Mouse (Mus musculus): ENCODE data around the gene Hoxc5.

Hoxc5 gene

GRCm38 (mm10) chr15:102967511-102968397 lies 511 bp downstream of the Hoxc5 start:
- DNase-seq (ENCODE audit: low spot score in 2 of 2), result no peak

GRCm38 (mm10) chr15:102969296-102969695 lies 2.1 kb downstream of the Hoxc5 start:
- no peak for DNase-seq (ENCODE audit: low spot score in 2 of 2)

- no peak for DNase-seq (ENCODE audit: low spot score in 2 of 2)
Observed at GRCm38 (mm10) chr15:102970740-102971139, 3.5 kb downstream of the Hoxc5 start.

GRCm38 (mm10) chr15:102972254-102972653 lies 5.0 kb downstream of the Hoxc5 start:
- DNase-seq (ENCODE audit: low spot score in 2 of 2), result no peak

GRCm38 (mm10) chr15:102972753-102973152 lies 5.5 kb downstream of the Hoxc5 start:
- DNase-seq (ENCODE audit: low spot score in 2 of 2), result no peak

GRCm38 (mm10) chr15:102975034-102975433 lies 7.8 kb downstream of the Hoxc5 start:
- no peak for DNase-seq (ENCODE audit: low spot score in 2 of 2)

GRCm38 (mm10) chr15:102975688-102976111 lies 8.5 kb downstream of the Hoxc5 start:
- no peak for DNase-seq (ENCODE audit: low spot score in 2 of 2)

GRCm38 (mm10) chr15:102976171-102976570 lies 8.9 kb downstream of the Hoxc5 start, which contains the start of gene Hoxc9:
TSS of gene Hoxc9 (plus strand) at chr15:102976439.
- no peak for DNase-seq (ENCODE audit: low spot score in 2 of 2)

GRCm38 (mm10) chr15:102976631-102977422 lies 9.6 kb downstream of the Hoxc5 start:
- no peak for DNase-seq (ENCODE audit: low spot score in 2 of 2)

- no peak for DNase-seq (ENCODE audit: low spot score in 2 of 2)
Observed at GRCm38 (mm10) chr15:102977423-102977974, 10.3 kb downstream of the Hoxc5 start.

- DNase-seq (ENCODE audit: low spot score in 2 of 2), result no peak
Observed at GRCm38 (mm10) chr15:102978615-102979515, 11.6 kb downstream of the Hoxc5 start.

- DNase-seq (ENCODE audit: low spot score in 2 of 2), result no peak
Observed at GRCm38 (mm10) chr15:102979936-102980335, 12.7 kb downstream of the Hoxc5 start.

GRCm38 (mm10) chr15:102980352-102980751 lies 13.1 kb downstream of the Hoxc5 start:
- DNase-seq (ENCODE audit: low spot score in 2 of 2), result no peak

- DNase-seq (ENCODE audit: low spot score in 2 of 2), result no peak
Observed at GRCm38 (mm10) chr15:102980912-102981311, 13.7 kb downstream of the Hoxc5 start.

- DNase-seq (ENCODE audit: low spot score in 2 of 2), result no peak
Observed at GRCm38 (mm10) chr15:102981379-102982288, 14.4 kb downstream of the Hoxc5 start.

- DNase-seq (ENCODE audit: low spot score in 2 of 2), result no peak
Observed at GRCm38 (mm10) chr15:102983716-102984115, 16.5 kb downstream of the Hoxc5 start.

GRCm38 (mm10) chr15:102984521-102984920 lies 17.3 kb downstream of the Hoxc5 start:
- DNase-seq (ENCODE audit: low spot score in 2 of 2), result no peak

GRCm38 (mm10) chr15:102984925-102985324 lies 17.7 kb downstream of the Hoxc5 start:
- DNase-seq (ENCODE audit: low spot score in 2 of 2), result no peak

- peak; percentile 89 to 95 for DNase-seq (ENCODE audit: low spot score in 2 of 2)
Observed at GRCm38 (mm10) chr15:102987124-102987833, 20.0 kb downstream of the Hoxc5 start.

All from cerebellum, postnatal 4 days (tissue).